Mouse (Mus musculus) ovary, postnatal 10 days (tissue): ENCODE measurements around the gene Ube2z.

ENCODE experiments used
- DNase-seq: peaks from one replicate; pipeline ENCODE4 v3.0.0; 2022; ENCODE audit warnings: low spot score

Gene Ube2z

GRCm38 (mm10) chr11:96058309-96058708 lies 6.9 kb downstream of the Ube2z start:
- no peak for DNase-seq

- DNase-seq = no peak
These were observed 14.3 kb downstream of the Ube2z start for GRCm38 (mm10) chr11:96050854-96051253.

- no peak for DNase-seq
These were observed 15.2 kb downstream of the Ube2z start for GRCm38 (mm10) chr11:96049939-96050338.

- no peak for DNase-seq
These were observed 17.5 kb downstream of the Ube2z start for GRCm38 (mm10) chr11:96047469-96048373.

GRCm38 (mm10) chr11:96046793-96047192 lies 18.4 kb downstream of the Ube2z start:
- DNase-seq = no peak

- no peak for DNase-seq
These were observed 19.2 kb downstream of the Ube2z start for GRCm38 (mm10) chr11:96046028-96046427.

- DNase-seq = no peak
These were observed 20.2 kb downstream of the Ube2z start for GRCm38 (mm10) chr11:96044803-96045567.

GRCm38 (mm10) chr11:96038560-96038959 lies 26.6 kb downstream of the Ube2z start:
- no peak for DNase-seq

GRCm38 (mm10) chr11:96037499-96037898 lies 27.7 kb downstream of the Ube2z start:
- DNase-seq = no peak

- DNase-seq = no peak
These were observed 30.1 kb downstream of the Ube2z start for GRCm38 (mm10) chr11:96035133-96035532.

- DNase-seq = peak; percentile 93
These were observed 30.6 kb downstream of the Ube2z start, which contains the start of gene Snf8 for GRCm38 (mm10) chr11:96034596-96035052. Gene Snf8 (plus strand): TSS chr11:96034885.

- DNase-seq = no peak
These were observed 31.1 kb downstream of the Ube2z start for GRCm38 (mm10) chr11:96034116-96034515.

- no peak for DNase-seq
These were observed 31.9 kb downstream of the Ube2z start for GRCm38 (mm10) chr11:96033264-96033663.

GRCm38 (mm10) chr11:96031701-96032100 lies 33.5 kb downstream of the Ube2z start:
- no peak for DNase-seq

GRCm38 (mm10) chr11:96030571-96030970 lies 34.6 kb downstream of the Ube2z start:
- no peak for DNase-seq

- no peak for DNase-seq
These were observed 37.1 kb downstream of the Ube2z start for GRCm38 (mm10) chr11:96028130-96028529.

GRCm38 (mm10) chr11:96020622-96021021 lies 44.6 kb downstream of the Ube2z start:
- no peak for DNase-seq

- DNase-seq = no peak
These were observed 47.2 kb downstream of the Ube2z start for GRCm38 (mm10) chr11:96017941-96018351.

- no peak for DNase-seq
These were observed 49.8 kb downstream of the Ube2z start for GRCm38 (mm10) chr11:96015421-96015820.

- no peak for DNase-seq
These were observed 53.2 kb downstream of the Ube2z start for GRCm38 (mm10) chr11:96011982-96012381.

- no peak for DNase-seq
These were observed 56.4 kb downstream of the Ube2z start for GRCm38 (mm10) chr11:96008827-96009226.

GRCm38 (mm10) chr11:96007516-96008235 lies 57.5 kb downstream of the Ube2z start:
- no peak for DNase-seq
